Mouse (Mus musculus) natural killer cell, adult 2 months (primary cell): ENCODE data around the gene Siae.

Source experiments
- DNase-seq, 2 experiments: peaks; one replicate each; pipeline ENCODE4 v3.0.0; 2022; ENCODE audit warnings: low spot score in 2 of 2

Siae gene

DNA sequence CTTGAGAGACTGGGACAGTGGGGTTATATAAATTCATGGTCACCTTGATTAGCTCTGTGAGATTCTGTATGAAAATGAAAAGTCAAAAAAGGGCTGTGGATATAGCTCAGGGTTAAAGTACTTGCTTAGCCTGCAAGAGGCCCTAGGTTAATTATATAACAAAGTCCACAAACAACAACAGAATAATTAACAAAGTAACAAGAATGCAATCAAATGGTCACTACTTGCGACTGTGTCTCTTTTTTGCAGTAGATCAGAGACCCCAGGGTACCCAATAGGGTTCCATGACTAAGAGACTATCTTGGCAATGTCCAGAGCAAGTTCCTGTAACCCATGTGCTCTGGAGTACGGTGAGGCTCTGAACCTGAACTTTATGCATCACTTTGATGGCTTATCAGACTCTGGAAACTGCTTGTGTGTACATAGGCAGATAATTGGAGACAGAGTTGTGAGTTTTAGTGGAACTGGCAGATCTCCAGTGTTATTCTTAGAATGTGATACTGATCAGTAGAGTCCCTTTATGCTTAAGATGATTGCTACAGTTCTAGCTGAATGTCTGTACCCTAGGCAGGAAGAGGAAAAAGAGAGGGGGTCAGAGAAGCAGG lies 13.8 kb downstream of the Siae start:
- DNase-seq: no peak

DNA sequence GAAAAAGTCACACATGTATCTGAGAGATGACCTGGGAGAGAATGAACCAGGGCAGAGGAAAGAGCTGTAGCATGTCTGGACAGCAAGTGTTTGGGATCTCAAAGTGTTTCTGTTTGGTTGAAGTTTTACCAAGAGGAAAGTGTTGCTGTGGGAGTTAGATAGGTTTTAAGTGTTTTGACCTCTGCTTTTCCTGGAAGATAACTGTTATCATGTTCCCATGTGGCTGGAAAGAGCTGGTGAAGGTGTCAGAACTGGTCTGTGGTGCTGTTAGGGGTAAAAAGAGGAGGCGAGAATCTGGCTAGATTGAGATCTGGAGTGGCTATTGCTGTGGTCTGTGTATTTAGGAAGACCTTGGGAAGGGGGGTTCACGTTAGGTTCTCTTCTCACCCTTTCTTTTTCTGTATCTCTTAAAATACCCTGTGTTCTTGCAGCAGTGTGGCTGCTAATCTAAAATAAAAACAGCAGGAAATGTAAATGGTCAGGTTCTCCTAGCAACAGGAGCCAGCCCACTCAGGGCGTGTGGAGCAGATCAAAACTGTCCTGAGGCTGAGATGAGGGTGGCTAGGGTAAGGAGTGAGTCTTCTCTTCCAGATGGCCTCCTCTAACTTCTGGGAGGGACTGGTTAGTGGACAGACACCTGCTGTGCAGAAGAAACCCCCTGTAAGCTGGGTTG lies 16.8 kb downstream of the Siae start:
- no peak for DNase-seq

DNA sequence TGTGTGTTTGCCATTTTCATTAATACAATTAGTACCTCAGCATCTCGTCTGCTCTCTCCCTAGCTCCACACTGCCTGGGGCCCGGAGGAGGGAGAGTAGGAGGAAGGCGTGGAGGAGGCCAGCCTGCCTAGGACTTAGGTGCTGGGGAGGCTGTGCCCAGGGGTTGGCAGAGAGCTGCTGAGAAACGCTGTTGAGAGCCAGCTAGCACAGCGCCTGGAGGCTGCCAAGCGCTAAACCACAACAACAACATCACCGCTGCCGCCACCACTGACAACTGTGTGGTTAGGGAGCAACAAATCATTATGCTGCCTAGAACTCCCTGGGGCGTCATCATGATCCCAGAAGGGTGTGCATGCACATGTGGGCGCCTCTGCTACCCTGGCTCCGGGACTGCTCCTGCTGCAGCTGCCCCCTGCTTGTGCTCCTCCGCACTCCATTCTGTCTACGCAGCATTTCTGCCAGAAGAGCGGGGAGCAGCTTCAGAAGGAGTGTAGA lies 21.0 kb downstream of the Siae start:
- peak; percentile 28 to 54 for DNase-seq

DNA sequence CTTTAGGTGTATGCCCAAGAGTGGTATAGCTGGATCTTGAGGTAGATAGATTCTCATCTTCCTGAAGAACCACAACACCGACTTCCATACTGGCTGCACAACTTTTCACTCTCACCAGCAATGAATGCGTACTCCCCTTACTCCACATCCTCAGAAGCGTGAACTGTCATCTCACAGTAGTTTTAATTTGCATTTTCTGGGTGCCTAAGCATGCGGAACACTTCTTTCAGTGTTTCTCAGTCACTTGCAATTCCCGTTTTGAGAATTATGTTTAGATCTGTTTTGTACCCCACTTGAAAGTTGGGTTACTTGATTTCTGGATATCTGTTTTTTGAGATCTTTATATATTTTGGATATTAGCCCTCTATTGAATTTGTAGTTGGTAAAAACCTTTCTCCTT lies 28.1 kb downstream of the Siae start:
- no peak for DNase-seq

DNA sequence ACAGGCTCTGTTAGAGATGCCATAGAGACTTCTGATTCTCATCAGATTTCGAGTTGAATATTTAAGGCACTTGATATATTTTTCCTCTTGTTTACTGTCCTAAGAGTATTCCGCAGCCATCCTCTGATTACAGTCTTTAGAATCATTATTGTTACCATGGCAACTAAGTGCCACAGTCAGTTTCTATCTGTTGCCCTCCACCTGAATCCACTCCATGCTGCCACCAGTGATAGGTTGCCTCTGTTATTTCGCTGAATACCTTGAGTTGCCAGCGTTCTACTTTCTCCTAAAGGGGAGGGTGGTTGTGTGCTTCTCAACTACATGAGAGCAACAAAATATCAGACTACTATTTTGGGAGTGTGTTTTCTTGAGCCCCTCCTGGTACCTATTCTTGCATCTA lies 31.2 kb downstream of the Siae start:
- no peak for DNase-seq

DNA sequence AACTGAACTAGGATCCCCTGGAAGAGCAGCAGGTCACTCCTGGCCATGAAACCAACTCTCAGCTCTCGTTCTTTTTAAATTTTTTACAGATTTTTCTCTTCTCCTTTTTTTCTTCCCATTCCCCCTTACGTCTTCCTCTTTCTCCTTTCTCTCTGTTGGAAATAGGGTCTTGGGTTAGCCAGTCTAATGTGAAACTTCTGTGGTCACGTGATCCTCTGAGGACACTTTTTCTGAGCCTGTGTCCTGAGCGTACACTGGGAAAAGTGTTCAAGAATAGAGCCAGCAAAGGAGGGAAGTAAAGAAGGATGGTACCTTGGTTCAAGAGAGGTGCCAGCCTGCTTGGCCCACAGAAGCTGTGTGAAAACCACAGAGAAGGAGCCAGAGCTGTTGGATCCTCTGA lies 34.9 kb downstream of the Siae start:
- no peak for DNase-seq

DNA sequence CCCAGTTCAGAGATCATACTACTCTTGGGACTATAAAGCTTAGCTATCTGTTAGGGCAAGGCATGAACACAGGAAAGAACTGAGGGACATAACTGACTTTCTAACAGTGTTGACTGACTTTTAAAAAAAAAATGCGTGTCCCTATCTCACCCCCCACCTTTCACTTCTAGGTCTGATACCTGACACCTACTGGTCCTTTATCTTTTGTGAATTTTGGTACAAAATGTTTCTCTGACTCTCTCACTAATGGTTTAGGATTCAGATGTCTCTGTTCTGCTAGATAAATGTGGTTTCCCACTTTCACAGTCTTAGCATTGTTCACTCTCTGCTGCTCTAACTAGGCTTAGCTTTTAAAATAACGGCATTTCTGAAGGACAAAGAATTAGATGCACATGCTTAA lies 36.5 kb downstream of the Siae start:
- DNase-seq: no peak

DNA sequence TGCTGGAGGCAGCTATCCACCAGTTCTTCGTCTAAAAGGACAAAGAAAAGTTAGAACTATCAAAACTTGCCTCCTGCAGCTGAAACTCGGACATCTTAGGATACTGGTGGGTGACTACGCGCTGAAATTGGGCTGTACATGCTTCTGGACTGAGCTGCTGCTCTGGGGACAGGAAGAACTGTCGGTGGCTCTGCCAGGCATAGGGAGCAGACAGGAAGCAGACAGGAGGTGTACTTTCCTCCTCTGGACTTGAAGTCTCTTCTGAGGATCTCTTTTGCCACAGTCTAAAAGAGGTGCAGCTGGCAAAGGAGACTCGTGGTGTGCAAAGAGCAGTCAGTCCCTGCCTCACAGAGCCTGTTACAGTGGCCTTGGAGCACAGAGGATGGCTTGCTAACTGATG lies 37.1 kb downstream of the Siae start:
- DNase-seq: no peak

DNA sequence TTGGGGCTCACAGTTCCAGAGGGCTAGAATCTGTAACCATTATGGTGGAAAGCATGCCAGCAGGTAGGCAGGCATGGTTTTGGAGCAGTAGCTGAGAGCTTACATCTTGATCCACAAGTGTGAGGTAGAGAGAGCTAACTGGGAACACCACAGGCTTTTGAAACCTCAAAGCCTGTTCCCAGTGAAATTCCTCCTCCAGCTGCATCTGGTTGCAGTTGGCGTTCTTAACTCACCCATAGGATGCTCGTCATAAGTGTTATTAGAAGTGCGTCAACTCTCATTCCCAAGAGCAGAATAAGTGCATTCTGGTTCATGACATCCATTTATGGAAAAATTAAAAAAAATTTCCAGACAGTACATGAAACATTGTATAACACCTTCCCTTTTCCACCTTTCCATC lies 38.2 kb downstream of the Siae start:
- no peak for DNase-seq

DNA sequence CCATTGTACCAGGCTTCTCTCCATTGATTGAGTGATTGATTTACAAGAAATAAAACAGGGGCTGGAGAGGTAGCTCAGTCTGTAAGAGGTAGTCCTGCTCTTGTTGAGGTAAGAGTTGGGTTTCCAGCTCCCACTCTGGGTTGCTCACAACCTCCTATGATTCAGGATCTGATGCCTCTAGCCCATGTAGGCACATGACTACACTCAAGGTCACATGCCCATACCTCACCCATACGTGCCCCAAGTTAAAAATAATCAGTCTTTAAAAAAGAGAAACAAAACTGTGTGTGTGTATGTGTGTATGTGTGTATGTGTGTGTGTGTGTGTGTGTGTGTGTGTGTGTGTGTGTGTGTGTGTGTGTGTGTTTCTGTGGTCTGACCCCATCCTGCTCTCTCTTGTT lies 40.1 kb downstream of the Siae start:
- DNase-seq: no peak

DNA sequence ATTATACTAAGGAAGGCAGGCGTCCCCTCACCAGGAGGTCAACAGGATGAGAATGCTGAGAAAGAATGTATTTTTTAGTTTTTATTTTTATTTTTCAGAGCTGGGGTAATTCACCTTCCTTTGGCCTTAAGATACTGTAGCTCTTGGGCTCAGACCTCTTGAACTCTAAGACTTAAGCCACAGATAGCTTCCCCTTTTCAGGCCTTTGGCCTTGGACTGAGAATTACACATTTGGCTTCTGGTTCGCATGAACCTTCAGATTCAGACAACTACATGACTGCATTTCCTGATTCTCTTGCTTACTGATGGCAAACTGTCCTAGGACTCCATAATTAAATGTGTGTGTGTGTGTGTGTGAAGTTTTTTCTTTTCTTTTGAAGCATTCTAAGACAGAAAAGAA lies 43.1 kb downstream of the Siae start:
- DNase-seq: no peak

DNA sequence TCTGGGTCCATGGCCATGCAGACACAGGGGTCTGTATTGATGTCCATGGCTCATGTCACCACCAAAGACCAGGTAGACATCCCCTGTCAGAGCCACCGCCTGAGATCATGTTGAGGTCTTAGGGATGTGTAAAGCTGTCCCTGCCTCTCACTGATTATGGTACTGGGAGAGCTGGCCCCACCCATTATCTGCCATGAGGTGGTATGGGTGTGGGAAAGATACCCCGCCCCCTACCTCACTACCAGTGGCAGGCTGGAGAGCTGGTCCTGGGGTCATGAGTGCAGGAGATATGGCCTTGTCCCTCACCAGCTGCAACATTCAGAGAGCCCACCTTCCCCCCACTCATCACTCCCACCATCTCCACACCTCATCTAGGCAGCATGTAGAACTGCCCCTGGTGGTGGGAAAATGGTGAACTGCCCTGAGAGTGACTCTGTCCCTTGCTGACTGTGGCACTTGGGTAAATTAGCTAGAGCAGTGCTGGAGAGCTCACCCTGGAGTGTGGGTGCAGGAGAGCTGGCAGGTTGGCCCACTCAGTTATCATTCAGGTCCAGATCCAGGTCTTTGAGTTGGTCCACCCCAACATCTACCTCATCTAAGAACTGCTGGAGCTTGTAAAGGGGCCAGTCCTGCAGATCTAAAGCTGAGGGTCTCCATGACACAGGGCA lies 45.2 kb downstream of the Siae start:
- DNase-seq: no peak

DNA sequence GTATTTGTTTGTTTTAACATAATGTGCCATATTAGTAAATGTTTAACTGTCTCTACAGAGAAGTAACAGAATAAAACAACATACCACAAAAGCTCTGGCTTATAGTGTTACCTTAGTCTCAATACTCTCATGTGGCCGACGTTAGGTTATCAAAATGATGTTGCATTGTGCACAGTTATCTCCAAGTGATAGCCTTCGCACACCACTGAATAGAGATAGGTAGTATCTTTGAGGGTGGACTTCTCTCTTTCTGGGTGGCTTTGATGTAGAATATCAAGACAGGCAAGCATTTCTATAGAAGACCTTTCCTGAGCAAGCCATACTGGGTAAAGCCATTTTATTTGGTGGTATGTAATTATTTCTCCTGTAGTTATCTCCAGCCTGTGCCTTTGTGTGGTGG lies 49.6 kb downstream of the Siae start:
- no peak for DNase-seq

DNA sequence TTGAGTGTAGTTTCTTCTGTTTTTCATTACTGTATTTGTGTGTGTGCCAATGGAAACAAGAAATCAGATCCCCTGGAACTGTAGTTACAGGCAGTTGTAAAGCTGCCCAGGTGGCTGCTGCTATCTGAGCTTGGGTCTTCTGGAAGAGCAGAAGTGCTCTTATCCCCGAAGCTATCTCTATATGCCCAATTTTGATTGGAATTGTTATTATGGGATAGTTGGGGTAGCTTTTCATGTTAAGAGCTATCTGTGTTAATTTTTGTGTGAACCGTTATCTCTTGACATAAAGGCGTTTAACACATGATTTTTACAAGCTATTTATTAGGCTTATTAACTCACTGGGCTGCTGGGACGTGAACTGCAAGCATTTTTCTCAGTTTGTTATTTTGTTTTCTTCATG lies 54.1 kb downstream of the Siae start:
- DNase-seq: no peak

DNA sequence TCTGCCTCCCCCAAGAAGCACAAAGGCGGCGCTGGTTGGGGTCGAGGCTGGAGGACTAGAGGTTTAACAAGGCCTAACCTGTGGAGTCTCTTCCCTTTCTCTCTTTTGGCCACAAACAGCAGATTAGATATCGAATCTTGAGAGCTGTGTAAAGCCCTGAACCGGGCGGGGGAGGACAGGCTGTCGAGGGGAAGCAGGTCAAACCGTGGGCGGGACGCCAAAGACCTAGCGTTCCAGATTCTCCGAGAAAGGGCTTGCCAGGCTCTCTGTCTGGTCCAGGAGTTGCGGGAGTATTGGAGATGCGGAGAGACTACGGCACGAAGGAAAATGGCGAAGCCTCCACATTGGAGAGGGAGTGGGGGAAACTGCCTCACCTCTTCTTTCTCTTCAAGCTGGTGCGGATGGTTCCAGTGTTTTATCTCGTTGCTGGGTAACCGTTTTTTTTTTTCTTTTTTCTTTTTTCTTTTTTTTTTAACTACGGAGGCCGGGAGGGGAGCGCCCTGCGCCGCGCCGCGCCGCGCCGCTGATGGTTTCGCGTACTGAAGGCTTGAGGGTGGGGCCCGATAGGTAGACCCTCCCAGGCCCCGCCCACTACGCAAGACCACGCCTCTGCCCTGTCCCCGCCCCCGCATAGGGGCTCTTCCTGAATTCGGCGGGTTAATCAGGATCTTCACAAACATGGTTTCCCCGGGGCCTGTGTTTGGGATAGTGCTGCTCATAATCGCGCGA lies 57.8 kb downstream of the Siae start, which contains the start of gene Spa17:
Gene Spa17, minus strand, starts transcription at position 541 of the 729 bp plus-strand sequence.
- peak; percentile 73 to 82 for DNase-seq

DNA sequence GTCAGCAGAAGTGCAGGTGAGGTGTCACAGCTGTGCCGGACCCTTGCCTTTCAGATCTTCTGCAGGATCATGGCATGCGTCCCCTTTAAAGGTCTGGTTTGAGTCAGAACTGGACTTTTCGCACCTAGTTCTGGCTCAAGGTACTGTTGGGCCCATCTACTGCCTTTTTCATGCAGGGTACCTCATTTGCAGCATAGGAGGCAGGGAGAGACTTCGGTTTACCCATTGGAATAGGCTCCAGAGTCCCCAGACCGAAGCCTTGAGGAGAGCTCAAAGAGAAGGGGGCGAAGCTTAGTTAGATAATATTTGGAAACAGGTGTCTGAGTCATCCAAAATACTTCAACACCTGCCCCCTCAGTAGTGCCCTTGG lies 58.4 kb downstream of the Siae start:
- DNase-seq: no peak

DNA sequence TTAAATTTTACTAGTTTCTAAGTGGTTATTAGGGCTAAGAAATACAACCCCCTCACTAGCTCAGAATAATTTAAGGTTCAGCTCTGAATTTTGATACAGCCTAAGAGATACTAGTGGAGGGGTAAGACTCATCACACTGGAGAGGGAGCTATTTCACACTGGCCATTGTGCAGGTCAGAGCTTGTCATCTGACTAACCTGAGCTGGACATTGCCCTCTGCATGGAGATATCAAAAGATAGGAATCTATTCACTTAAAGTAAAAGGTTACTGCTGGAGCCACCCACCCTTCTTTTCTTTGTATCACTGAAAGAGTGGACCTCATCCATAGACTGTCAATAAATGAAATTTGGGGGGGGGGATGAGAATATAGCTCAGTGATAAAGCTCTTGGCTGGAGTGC lies 58.8 kb downstream of the Siae start:
- DNase-seq: no peak

DNA sequence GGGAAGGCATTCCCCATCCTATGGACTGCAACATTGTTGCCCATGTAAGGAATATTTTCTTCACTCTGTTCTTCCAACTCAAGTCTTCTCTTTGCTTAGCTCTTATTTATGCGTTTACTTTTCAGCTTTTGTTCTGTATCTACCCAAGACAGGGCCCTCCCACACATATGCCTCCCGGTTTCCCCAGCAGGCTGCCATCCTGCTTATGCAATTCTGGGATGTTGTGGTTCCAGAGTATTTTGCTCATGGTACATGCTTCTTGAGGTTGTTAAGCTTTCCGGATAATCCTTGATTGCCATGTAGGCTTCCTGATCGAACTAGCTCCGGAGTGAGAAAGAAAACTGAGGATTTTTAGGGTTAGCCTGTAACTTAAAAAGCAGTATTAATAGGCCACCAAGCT lies 59.7 kb downstream of the Siae start:
- no peak for DNase-seq

DNA sequence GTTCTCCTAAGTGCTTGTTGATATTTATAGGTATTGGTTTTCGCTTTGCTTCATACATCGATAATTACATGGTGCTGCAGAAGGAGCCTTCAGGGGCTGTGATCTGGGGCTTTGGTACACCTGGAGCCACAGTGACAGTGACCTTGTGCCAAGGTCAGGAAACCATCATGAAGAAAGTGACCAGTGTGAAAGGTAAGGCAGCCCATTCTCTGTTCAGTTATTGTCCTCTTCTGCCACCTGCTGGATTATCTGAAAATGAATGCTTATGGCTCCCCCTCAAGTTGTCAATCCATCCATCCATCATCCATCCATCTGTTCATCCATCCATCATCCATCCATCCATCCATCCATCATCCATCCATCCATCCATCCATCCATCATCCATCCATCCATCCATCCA lies 61.3 kb downstream of the Siae start:
- DNase-seq: peak; percentile 34 to 41

DNA sequence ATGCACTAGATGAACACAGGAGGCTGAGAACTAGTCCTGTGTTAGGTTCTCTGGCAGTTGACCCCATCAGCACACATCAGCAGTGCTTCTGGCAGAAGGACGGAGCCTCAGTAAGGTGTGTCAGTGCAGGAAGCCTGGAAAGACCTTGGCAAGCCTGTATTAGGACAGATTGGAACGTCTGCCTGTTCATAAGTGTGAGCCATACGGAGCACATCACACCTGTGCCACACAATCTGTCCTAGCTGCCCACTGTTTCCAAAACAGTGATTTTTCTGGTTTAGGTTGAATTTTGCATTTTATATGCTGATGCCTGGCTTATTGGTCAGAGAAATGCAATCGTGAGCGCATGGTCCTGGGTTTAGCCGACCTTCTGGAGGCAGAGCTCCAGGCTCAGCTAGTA lies 65.8 kb downstream of the Siae start:
- no peak for DNase-seq

DNA sequence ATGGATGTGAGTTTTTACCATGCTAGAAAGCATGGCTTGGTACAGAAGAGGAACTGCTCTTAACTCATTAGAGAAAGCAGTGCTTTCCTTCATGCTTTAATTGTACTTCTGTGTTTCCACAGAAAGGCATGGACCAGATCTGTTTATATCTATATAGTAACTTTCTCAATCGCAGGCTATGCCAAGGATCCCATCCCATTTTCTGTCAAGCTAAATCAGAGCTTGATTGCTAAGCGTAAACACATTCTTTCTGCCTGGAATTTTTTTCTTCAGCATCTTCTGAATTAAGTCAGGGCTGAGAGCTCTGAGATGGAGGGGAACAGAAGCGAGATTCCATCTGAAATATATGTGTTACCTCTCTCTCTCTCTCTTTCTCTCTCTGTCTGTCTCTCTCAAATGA lies 68.5 kb downstream of the Siae start:
- no peak for DNase-seq

DNA sequence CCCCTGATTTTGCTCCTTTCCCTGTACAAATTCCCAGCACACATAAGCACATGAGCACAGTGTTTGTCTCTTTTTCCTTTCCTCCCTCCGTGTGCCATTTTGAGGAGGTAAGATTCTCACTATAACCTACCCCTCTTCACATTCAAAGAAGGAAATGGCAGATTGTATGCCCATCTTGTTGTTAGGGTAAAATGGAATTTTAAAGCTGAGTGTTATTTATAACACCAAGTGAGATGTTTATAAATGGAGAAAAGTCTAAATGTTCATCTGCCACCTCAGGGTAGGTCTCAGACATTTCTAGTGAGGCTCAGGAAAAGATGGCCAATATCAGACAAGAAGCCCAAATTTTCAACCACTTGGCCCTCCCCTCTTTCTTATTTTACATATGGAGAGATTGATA lies 69.0 kb downstream of the Siae start:
- DNase-seq: no peak

DNA sequence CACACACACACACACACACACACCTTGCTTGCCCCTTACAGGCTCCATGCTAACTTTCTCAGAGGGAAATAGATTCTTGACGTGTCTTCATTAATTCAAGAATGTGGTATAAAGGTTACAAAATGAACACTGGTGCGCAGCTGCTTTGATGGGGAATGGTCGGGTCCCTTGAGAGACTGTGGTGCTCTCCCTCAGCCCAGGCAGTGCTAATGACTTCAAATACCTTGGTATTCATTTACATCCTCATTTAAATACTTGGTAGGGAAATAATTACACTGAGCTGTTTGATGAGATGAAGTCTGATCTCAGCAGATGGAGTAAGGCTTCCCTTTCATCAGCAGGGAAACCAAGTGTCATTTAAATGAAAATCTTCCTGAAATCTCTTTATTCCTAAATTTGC lies 69.6 kb downstream of the Siae start:
- DNase-seq: no peak
